Mouse (Mus musculus) CH12.LX (cell line): ENCODE measurements around the gene Zfand6.

ENCODE experiments used
- BHLHE40 ChIP-seq: IDR thresholded peaks from 2 replicates; pipeline ENCODE4 v1.6.1; 2011; ENCODE audit warnings: mild to moderate bottlenecking, low read depth, low read length, improper control_type of control experiment
- CTCF ChIP-seq, 2 experiments: IDR thresholded peaks in 1 of 2; conservative IDR thresholded peaks in 1 of 2; 2 replicates each; pipeline ENCODE4 v1.5.1; 2011 to 2012; ENCODE audit warnings: low read depth in 2 of 2, low read length in 2 of 2, improper control_type of control experiment in 1 of 2, inconsistent platforms in 1 of 2, mild to moderate bottlenecking in 1 of 2, moderate library complexity in 1 of 2
- E2F4 ChIP-seq: IDR thresholded peaks from 2 replicates; pipeline ENCODE4 v1.6.1; 2011; ENCODE audit warnings: low read depth, low read length, improper control_type of control experiment; ENCODE audit not compliant: insufficient replicate concordance
- NRF1 ChIP-seq: IDR thresholded peaks from 2 replicates; pipeline ENCODE4 v1.6.1; 2014; ENCODE audit warnings: low read depth, mild to moderate bottlenecking, inconsistent platforms, low read length, improper control_type of control experiment, moderate library complexity
- POLR2A ChIP-seq: IDR thresholded peaks from 2 replicates; pipeline ENCODE4 v1.6.1; 2011; ENCODE audit warnings: low read depth, mild to moderate bottlenecking, improper control_type of control experiment, low read length
- USF1 ChIP-seq: IDR thresholded peaks from 2 replicates; pipeline ENCODE4 v1.6.1; 2014; ENCODE audit warnings: low read depth, mild to moderate bottlenecking, inconsistent platforms, low read length, improper control_type of control experiment

- TF ChIP-seq CTCF (conservative IDR thresholded peaks at IDR 0.05 in 1 of 2, IDR thresholded peaks at IDR 0.05 in 1 of 2; ENCODE audit: low read depth in 2 of 2, low read length in 2 of 2) (no peak), E2F4 (no peak), USF1 (no peak), NRF1 (no peak), BHLHE40 (no peak), POLR2A (no peak)
These were observed 125.5 kb downstream of the Zfand6 start for GRCm38 (mm10) chr7:84564236-84564635.
